Mouse (Mus musculus) limb, embryonic 12.5 days (tissue): ENCODE data around the gene 4930432M17Rik. TPM values are rescaled to one million over a fixed set of nuclear protein-coding genes. Genes with fewer than 3 reads are reported as not detected.

Source experiments
- ATAC-seq: fragments of 200-750 bp; cut with Nextera tagmentation; 2 replicates; pipeline ENCODE4 v1.8.0; 2017; ENCODE audit warnings: low read depth, moderate TSS enrichment; ENCODE audit not compliant: insufficient number of reproducible peaks, insufficient read depth, low FRiP score, low TSS enrichment
- H3K27ac ChIP-seq: fragments of 300-500 bp; sonication (generic); 2 replicates; pipeline ENCODE4 v1.5.1; 2016; ENCODE audit warnings: mild to moderate bottlenecking, moderate library complexity
- H3K27me3 ChIP-seq: fragments of 300-500 bp; sonication (generic); 2 replicates; pipeline ENCODE4 v1.6.1; 2016; ENCODE audit warnings: mild to moderate bottlenecking, moderate library complexity
- H3K36me3 ChIP-seq: fragments of 300-500 bp; sonication (generic); 2 replicates; pipeline ENCODE4 v1.6.1; 2016; ENCODE audit warnings: mild to moderate bottlenecking, moderate library complexity
- H3K4me1 ChIP-seq: fragments of 300-500 bp; sonication (generic); replicated peaks from 2 replicates; pipeline ENCODE4 v1.6.1; 2016
- H3K4me2 ChIP-seq: fragments of 300-500 bp; sonication (generic); 2 replicates; pipeline ENCODE4 v1.6.1; 2016; ENCODE audit warnings: mild to moderate bottlenecking, moderate library complexity
- H3K4me3 ChIP-seq: fragments of 300-500 bp; sonication (generic); replicated peaks from 2 replicates; pipeline ENCODE4 v1.5.1; 2016; ENCODE audit warnings: mild to moderate bottlenecking
- H3K9ac ChIP-seq: fragments of 300-500 bp; sonication (generic); replicated peaks from 2 replicates; pipeline ENCODE4 v1.6.1; 2016; ENCODE audit warnings: mild to moderate bottlenecking, moderate library complexity
- H3K9me3 ChIP-seq: fragments of 300-500 bp; sonication (generic); 2 replicates; pipeline ENCODE4 v1.6.1; 2016; ENCODE audit warnings: mild to moderate bottlenecking, moderate library complexity
- WGBS: fragments of 180-500 bp; shearing (Covaris S2); methylation state at CpG from one replicate; pipeline ENCODE4 v1.1.7; 2016; 5-methylcytosine and 5-hydroxymethylcytosine counted together
- polyA plus RNA-seq: library from polyadenylated mRNA; unstranded; fragments of >200 nt; fragmentation: Nextera tagmentation; extraction: Ambion mirVana; gene quantifications from 2 replicates; pipeline ENCODE4 v1.2.1, GENCODE M21; 2016

Gene 4930432M17Rik
- polyA plus RNA-seq, 1 experiment from 2014 or later, result not detected

- WGBS, result 72% methylated on average over 8 of the region's 8 CpGs
- H3K4me3 ChIP-seq, result no peak overlapping the region
Measured at GRCm38 (mm10) chr3:121643236-121643635, 27.3 kb upstream of the 4930432M17Rik start.

GRCm38 (mm10) chr3:121645447-121645846 is 25.1 kb upstream of the 4930432M17Rik start:
- Histone ChIP-seq H3K27me3 (no peaks in the 10 kb centered on the region), H3K27ac (no peak overlapping the region), H3K4me3 (no peak overlapping the region), H3K4me1 (peaks cover 12% of the 10 kb centered on the region; the same call in 1 of the 2 replicates), H3K9ac (no peak overlapping the region), H3K36me3 (no peaks in the 10 kb centered on the region), H3K9me3 (no peaks in the 10 kb centered on the region), H3K4me2 (no peak overlapping the region)
- no peak for ATAC-seq
- 76% methylated on average over 7 of the region's 7 CpGs for WGBS

More at GRCm38 (mm10) chr3:121643236-121643635, 27.3 kb upstream of the 4930432M17Rik start:
- no peak overlapping the region for H3K9ac ChIP-seq
- H3K4me1 ChIP-seq, result peaks cover 12% of the 10 kb centered on the region; the same call in 1 of the 2 replicates
- H3K27me3 ChIP-seq, result no peaks in the 10 kb centered on the region
- no peak overlapping the region for H3K4me2 ChIP-seq
- no peaks in the 10 kb centered on the region for H3K9me3 ChIP-seq
- ATAC-seq, result no peak
- no peak overlapping the region for H3K27ac ChIP-seq
- H3K36me3 ChIP-seq, result no peaks in the 10 kb centered on the region

- Histone ChIP-seq H3K4me3 (no peak overlapping the region), H3K9me3 (no peaks in the 10 kb centered on the region), H3K36me3 (no peaks in the 10 kb centered on the region), H3K4me1 (peaks cover 8% of the 10 kb centered on the region; the same call in 1 of the 2 replicates), H3K4me2 (no peak overlapping the region), H3K27me3 (no peaks in the 10 kb centered on the region), H3K27ac (no peak overlapping the region), H3K9ac (no peak overlapping the region)
- no peak for ATAC-seq
- WGBS, result 45% methylated on average over 9 of the region's 9 CpGs
Measured at GRCm38 (mm10) chr3:121646364-121647048, 24.1 kb upstream of the 4930432M17Rik start.

- Histone ChIP-seq H3K27me3 (peaks cover 3% of the 10 kb centered on the region; the same call in 1 of the 2 replicates), H3K4me2 (no peak overlapping the region), H3K9ac (no peak overlapping the region), H3K27ac (no peak overlapping the region), H3K4me1 (peaks cover 8% of the 10 kb centered on the region; the same call in 1 of the 2 replicates), H3K36me3 (no peaks in the 10 kb centered on the region), H3K9me3 (no peaks in the 10 kb centered on the region), H3K4me3 (no peak overlapping the region)
- no peak for ATAC-seq
- WGBS, result 93% methylated on average over 8 of the region's 8 CpGs
Measured at GRCm38 (mm10) chr3:121648238-121648778, 22.3 kb upstream of the 4930432M17Rik start.

- H3K4me2 ChIP-seq, result no peak overlapping the region
- WGBS, result 59% methylated on average over 10 of the region's 10 CpGs
- no peak overlapping the region for H3K4me3 ChIP-seq
Measured at GRCm38 (mm10) chr3:121650052-121650671, 20.4 kb upstream of the 4930432M17Rik start.

GRCm38 (mm10) chr3:121651710-121652109 is 18.9 kb upstream of the 4930432M17Rik start:
- no peak overlapping the region for H3K4me3 ChIP-seq
- H3K27ac ChIP-seq, result no peak overlapping the region
- H3K9me3 ChIP-seq, result no peaks in the 10 kb centered on the region
- H3K4me2 ChIP-seq, result no peak overlapping the region
- peaks cover 3% of the 10 kb centered on the region; the same call in 1 of the 2 replicates for H3K27me3 ChIP-seq
- H3K36me3 ChIP-seq, result no peaks in the 10 kb centered on the region
- no peak for ATAC-seq
- no peaks in the 10 kb centered on the region for H3K4me1 ChIP-seq
- WGBS, result 64% methylated on average over 3 of the region's 3 CpGs
- no peak overlapping the region for H3K9ac ChIP-seq

More at GRCm38 (mm10) chr3:121650052-121650671, 20.4 kb upstream of the 4930432M17Rik start:
- Histone ChIP-seq H3K9me3 (no peaks in the 10 kb centered on the region), H3K27ac (no peak overlapping the region), H3K36me3 (no peaks in the 10 kb centered on the region), H3K9ac (no peak overlapping the region), H3K27me3 (peaks cover 3% of the 10 kb centered on the region; the same call in 1 of the 2 replicates), H3K4me1 (peaks cover 8% of the 10 kb centered on the region; the same call in 1 of the 2 replicates)
- ATAC-seq, result no peak

- no peak overlapping the region for H3K9ac ChIP-seq
- no peak for ATAC-seq
- 90% methylated on average over 1 of the region's 1 CpGs for WGBS
- H3K36me3 ChIP-seq, result no peaks in the 10 kb centered on the region
- H3K27me3 ChIP-seq, result peaks cover 3% of the 10 kb centered on the region; the same call in 1 of the 2 replicates
- no peaks in the 10 kb centered on the region for H3K4me1 ChIP-seq
- H3K4me2 ChIP-seq, result no peak overlapping the region
- H3K9me3 ChIP-seq, result no peaks in the 10 kb centered on the region
- no peak overlapping the region for H3K27ac ChIP-seq
- H3K4me3 ChIP-seq, result no peak overlapping the region
Measured at GRCm38 (mm10) chr3:121652186-121652585, 18.4 kb upstream of the 4930432M17Rik start.

- no peak for ATAC-seq
- Histone ChIP-seq H3K9me3 (no peaks in the 10 kb centered on the region), H3K27me3 (no peaks in the 10 kb centered on the region), H3K4me1 (no peaks in the 10 kb centered on the region), H3K9ac (no peak overlapping the region), H3K27ac (no peak overlapping the region), H3K4me3 (no peak overlapping the region), H3K4me2 (no peak overlapping the region), H3K36me3 (no peaks in the 10 kb centered on the region)
- WGBS, result 94% methylated on average over 4 of the region's 4 CpGs
Measured at GRCm38 (mm10) chr3:121656922-121657321, 13.6 kb upstream of the 4930432M17Rik start.

- Histone ChIP-seq H3K27ac (no peak overlapping the region), H3K9me3 (no peaks in the 10 kb centered on the region), H3K4me2 (no peak overlapping the region), H3K36me3 (no peaks in the 10 kb centered on the region), H3K9ac (no peak overlapping the region), H3K4me3 (no peak overlapping the region), H3K4me1 (0 out of 2 replicates have a peak, but pooled peaks cover 11% of the 10 kb centered on the region), H3K27me3 (no peaks in the 10 kb centered on the region)
- ATAC-seq, result no peak
- WGBS, result 18% methylated on average over 4 of the region's 4 CpGs
Measured at GRCm38 (mm10) chr3:121662705-121663469, 7.7 kb upstream of the 4930432M17Rik start.

- Histone ChIP-seq H3K27ac (no peak overlapping the region), H3K9me3 (no peaks in the 10 kb centered on the region), H3K4me2 (no peak overlapping the region), H3K36me3 (no peaks in the 10 kb centered on the region), H3K4me3 (no peak overlapping the region), H3K4me1 (0 out of 2 replicates have a peak, but pooled peaks cover 11% of the 10 kb centered on the region), H3K27me3 (no peaks in the 10 kb centered on the region), H3K9ac (no peak overlapping the region)
- no peak for ATAC-seq
- WGBS, result 89% methylated on average over 9 of the region's 9 CpGs
Measured at GRCm38 (mm10) chr3:121663470-121663847, 7.1 kb upstream of the 4930432M17Rik start.
